Mouse (Mus musculus) myocyte (in vitro differentiated cells): ENCODE data around the gene Sectm1b. TPM values are rescaled to one million over a fixed set of nuclear protein-coding genes. Genes with fewer than 3 reads are reported as not detected.
"Not testable (repeated sequence)": the region's sequence is repeated elsewhere in the genome, so short reads cannot be mapped to it uniquely, and the experiment has no call there.

Experiments used
- H3K27me3 ChIP-seq: one replicate; pipeline ENCODE4 v1.6.1; 2011; ENCODE audit not compliant: control insufficient read depth, insufficient read depth, insufficient read length
- H3K36me3 ChIP-seq: one replicate; pipeline ENCODE4 v1.6.1; 2011; ENCODE audit not compliant: control insufficient read depth, insufficient read depth
- H3K4me2 ChIP-seq: one replicate; pipeline ENCODE4 v1.6.1; 2011; ENCODE audit warnings: low read depth, control low read depth
- H3K4me3 ChIP-seq: one replicate; pipeline ENCODE4 v1.5.1; 2011; ENCODE audit warnings: mild to moderate bottlenecking, control low read depth, moderate library complexity
- H3K79me2 ChIP-seq: one replicate; pipeline ENCODE4 v1.6.1; 2011; ENCODE audit not compliant: control insufficient read depth, insufficient read depth
- H3ac ChIP-seq: one replicate; pipeline ENCODE4 v1.6.1; 2011; ENCODE audit not compliant: control insufficient read depth, insufficient read length
- CEBPB ChIP-seq: IDR thresholded peaks from 2 replicates; pipeline ENCODE4 v1.6.1; 2011; ENCODE audit warnings: mild to moderate bottlenecking, moderate library complexity; ENCODE audit not compliant: poor library complexity, insufficient read depth, severe bottlenecking
- E2F4 ChIP-seq: IDR thresholded peaks from one replicate; pipeline ENCODE4 v1.6.1; 2011; ENCODE audit warnings: mild to moderate bottlenecking, control low read depth, moderate library complexity; ENCODE audit not compliant: insufficient read depth
- MAX ChIP-seq: IDR thresholded peaks from one replicate; pipeline ENCODE4 v1.6.1; 2011; ENCODE audit warnings: low read depth, mild to moderate bottlenecking, control low read depth
- MYOD1 ChIP-seq, 3 experiments: IDR thresholded peaks; one replicate each; pipeline ENCODE4 v1.6.1; 2011; ENCODE audit warnings: control low read depth in 2 of 3, low read depth in 2 of 3, mild to moderate bottlenecking in 2 of 3, moderate library complexity in 1 of 3; ENCODE audit not compliant: insufficient read length in 2 of 3, control insufficient read depth in 1 of 3
- MYOG ChIP-seq, 3 experiments: IDR thresholded peaks; one replicate each; pipeline ENCODE4 v1.6.1; 2011; ENCODE audit warnings: control low read depth in 2 of 3, low read depth in 2 of 3, mild to moderate bottlenecking in 2 of 3; ENCODE audit not compliant: insufficient read length in 2 of 3, control insufficient read depth in 1 of 3, insufficient read depth in 1 of 3
- POLR2A ChIP-seq: IDR thresholded peaks from one replicate; pipeline ENCODE4 v1.6.1; 2011; ENCODE audit warnings: low read depth, mild to moderate bottlenecking, control low read depth, moderate library complexity; ENCODE audit not compliant: insufficient read length
- POLR2AphosphoS2 ChIP-seq: IDR thresholded peaks from one replicate; pipeline ENCODE4 v1.6.1; 2011; ENCODE audit warnings: low read depth, control low read depth; ENCODE audit not compliant: insufficient read length
- REST ChIP-seq: IDR thresholded peaks from one replicate; pipeline ENCODE4 v1.6.1; 2011; ENCODE audit warnings: mild to moderate bottlenecking, control low read depth, moderate library complexity; ENCODE audit not compliant: insufficient read depth, insufficient read length
- SRF ChIP-seq: IDR thresholded peaks from one replicate; pipeline ENCODE4 v1.6.1; 2011; ENCODE audit warnings: low read depth; ENCODE audit not compliant: control insufficient read depth, insufficient read length
- TCF12 ChIP-seq: IDR thresholded peaks from one replicate; pipeline ENCODE4 v1.6.1; 2011; ENCODE audit warnings: mild to moderate bottlenecking, control low read depth; ENCODE audit not compliant: poor library complexity, insufficient read depth, severe bottlenecking
- TCF3 ChIP-seq: IDR thresholded peaks from one replicate; pipeline ENCODE4 v1.6.1; 2011; ENCODE audit warnings: low read depth, control low read depth; ENCODE audit not compliant: insufficient read length
- USF1 ChIP-seq: IDR thresholded peaks from one replicate; pipeline ENCODE4 v1.6.1; 2011; ENCODE audit warnings: low read depth, mild to moderate bottlenecking, control low read depth, moderate library complexity
- polyA plus RNA-seq: library from polyadenylated mRNA; unstranded; fragments of >200 nt; fragmentation: generic; extraction: Trizol; gene quantifications from one replicate; pipeline ENCODE4 v1.2.1, GENCODE M21; 2012; ENCODE audit warnings: missing spikeins

Sectm1b gene
- polyA plus RNA-seq, 1 experiment, result not detected

DNA sequence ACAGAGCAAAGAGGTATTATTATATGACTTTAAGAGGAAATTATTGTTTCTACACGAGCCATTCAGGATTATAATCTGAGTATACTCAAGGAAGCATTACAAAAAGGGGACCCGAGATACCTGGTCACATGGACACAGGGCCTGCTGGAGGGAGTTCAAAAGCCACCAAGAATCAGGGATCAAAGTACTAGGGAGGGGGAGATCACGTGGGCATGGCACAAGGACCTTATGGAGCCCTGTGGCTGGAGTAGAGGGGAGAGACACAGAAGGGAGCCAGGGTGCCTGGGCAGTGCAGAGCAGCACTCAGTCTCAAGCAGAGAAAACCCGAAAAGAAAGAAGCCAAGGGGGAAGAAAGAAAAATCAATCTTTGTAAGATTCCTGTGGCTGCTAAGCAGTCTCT, 11.0 kb downstream of the Sectm1b start:
- Histone ChIP-seq H3K79me2 (no peaks in the 10 kb centered on the region), H3K36me3 (no peaks in the 10 kb centered on the region), H3K4me3 (no peak overlapping the region), H3ac (no peak overlapping the region), H3K4me2 (no peak overlapping the region), H3K27me3 (no peaks in the 10 kb centered on the region)
- no peak for TF ChIP-seq CEBPB
- TF ChIP-seq TCF12, result no peak
- TF ChIP-seq USF1, result no peak
- TF ChIP-seq REST, result no peak
- TF ChIP-seq SRF, result no peak
- TF ChIP-seq POLR2AphosphoS2, result no peak
- TF ChIP-seq MAX, result no peak
- TF ChIP-seq E2F4, result no peak
- no peak for TF ChIP-seq MYOG (IDR thresholded peaks at IDR 0.05; ENCODE audit: control insufficient read depth in 1 of 3, insufficient read depth in 1 of 3, insufficient read length in 2 of 3, low read depth in 2 of 3)
- no peak for TF ChIP-seq POLR2A
- no peak for TF ChIP-seq TCF3
- TF ChIP-seq MYOD1 (IDR thresholded peaks at IDR 0.05; ENCODE audit: control insufficient read depth in 1 of 3, insufficient read length in 2 of 3, low read depth in 2 of 3), result no peak

DNA sequence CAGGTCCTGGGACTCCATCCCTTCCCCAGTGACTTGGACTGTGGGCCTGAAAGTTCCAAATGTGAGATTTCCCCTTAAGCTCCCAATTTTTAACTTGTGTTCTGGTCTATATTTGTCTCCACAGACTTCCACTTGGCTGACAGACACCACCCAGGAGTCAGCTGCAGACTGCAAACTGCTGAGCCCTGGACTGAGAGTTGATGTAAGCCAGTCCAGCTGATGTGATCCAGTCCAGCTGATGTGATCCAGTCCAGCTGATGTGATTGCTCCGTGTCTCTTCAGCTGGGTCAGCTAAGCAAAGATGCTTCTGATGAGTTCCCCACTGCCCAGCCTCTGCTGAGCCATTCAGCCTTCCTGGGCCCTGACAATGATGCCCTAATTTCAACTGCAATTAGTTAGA, 11.6 kb downstream of the Sectm1b start:
- Histone ChIP-seq H3K79me2 (no peaks in the 10 kb centered on the region), H3K4me2 (no peak overlapping the region), H3K27me3 (no peaks in the 10 kb centered on the region), H3K4me3 (no peak overlapping the region), H3ac (no peak overlapping the region), H3K36me3 (no peaks in the 10 kb centered on the region)
- no peak for TF ChIP-seq MYOD1 (IDR thresholded peaks at IDR 0.05; ENCODE audit: control insufficient read depth in 1 of 3, insufficient read length in 2 of 3, low read depth in 2 of 3)

DNA sequence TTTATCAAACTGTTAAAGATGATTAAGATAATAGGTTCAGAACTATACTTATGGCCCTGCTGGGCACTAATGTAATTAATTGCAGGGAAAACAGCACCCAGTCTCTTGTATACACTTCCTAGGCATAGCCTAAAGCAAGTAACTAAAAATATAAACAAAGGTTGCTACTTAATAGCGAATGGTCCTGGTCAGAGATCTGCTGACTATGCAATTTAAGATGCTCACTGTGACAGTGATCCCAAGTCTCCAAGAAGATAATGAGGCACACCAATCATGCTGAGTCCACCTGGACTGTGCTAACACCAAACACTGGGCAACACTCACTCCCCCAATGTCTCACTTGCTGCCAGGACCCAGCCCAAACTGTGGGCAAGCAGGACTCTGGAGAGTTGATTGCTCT, 13.5 kb downstream of the Sectm1b start:
- TF ChIP-seq CEBPB (no peak), E2F4 (no peak), TCF3 (no peak)
- H3K27me3 ChIP-seq, result no peaks in the 10 kb centered on the region
- H3K79me2 ChIP-seq, result no peaks in the 10 kb centered on the region
- no peaks in the 10 kb centered on the region for H3K36me3 ChIP-seq
- H3K4me3 ChIP-seq, result no peak overlapping the region
- H3K4me2 ChIP-seq, result no peak overlapping the region
- H3ac ChIP-seq, result no peak overlapping the region

DNA sequence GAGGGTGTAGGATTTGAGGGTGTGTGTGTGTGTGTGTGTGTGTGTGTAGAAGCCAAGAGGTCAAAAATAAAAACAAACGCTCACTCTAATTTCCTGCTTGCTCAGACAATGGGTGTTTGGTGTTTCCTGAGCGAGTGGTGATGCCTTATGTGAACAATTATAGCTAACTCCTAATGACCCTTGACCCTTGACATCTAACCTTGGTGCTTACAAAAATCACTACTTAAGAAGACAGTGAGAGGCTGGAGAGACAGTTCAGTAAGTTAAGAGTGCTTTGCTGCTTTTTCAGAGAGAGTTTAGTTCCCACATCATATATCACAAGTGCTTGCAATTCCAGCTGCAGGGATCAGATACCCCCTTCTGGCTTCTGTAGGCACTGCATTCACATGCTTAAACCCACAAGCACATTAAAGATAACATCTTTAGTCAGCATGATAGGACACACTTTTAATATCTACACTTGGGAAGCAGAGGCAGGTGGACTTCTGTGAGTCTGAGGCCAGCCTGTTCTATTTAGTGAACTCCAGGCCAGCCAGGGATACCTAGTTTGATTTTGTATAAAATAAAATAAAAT, 15.5 kb downstream of the Sectm1b start:
- no peaks in the 10 kb centered on the region for H3K36me3 ChIP-seq
- H3K4me2 ChIP-seq, result no peak overlapping the region
- TF ChIP-seq CEBPB (no peak), TCF3 (no peak)
- H3K27me3 ChIP-seq, result no peaks in the 10 kb centered on the region
- no peaks in the 10 kb centered on the region for H3K79me2 ChIP-seq
- no peak overlapping the region for H3ac ChIP-seq
- no peak overlapping the region for H3K4me3 ChIP-seq

DNA sequence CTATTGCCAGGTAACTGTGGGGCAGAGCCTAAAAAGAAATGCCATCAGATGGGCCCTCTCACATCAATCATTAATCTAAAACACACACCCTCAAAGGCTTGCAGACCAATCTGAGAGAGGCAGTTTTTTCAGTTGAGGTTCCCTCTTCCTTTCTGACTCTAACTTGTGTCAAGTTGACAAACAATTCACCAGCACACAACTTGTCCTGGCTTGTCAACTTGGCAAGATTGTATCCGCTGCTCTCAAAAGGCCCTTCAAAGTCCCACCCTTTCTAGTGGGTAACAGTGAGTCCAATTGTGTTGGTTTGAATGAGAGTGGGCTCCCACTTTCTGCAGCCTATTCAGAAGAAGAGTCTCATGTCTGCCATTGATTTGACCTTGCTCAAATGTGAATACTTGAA, 18.1 kb downstream of the Sectm1b start:
- H3K4me2 ChIP-seq, result no peak overlapping the region
- no peaks in the 10 kb centered on the region for H3K79me2 ChIP-seq
- no peak overlapping the region for H3ac ChIP-seq
- no peak overlapping the region for H3K4me3 ChIP-seq
- no peaks in the 10 kb centered on the region for H3K27me3 ChIP-seq
- TF ChIP-seq MYOD1 (IDR thresholded peaks at IDR 0.05; ENCODE audit: control insufficient read depth in 1 of 3, insufficient read length in 2 of 3, low read depth in 2 of 3), result no peak
- no peak for TF ChIP-seq REST
- no peak for TF ChIP-seq MYOG (IDR thresholded peaks at IDR 0.05; ENCODE audit: control insufficient read depth in 1 of 3, insufficient read depth in 1 of 3, insufficient read length in 2 of 3, low read depth in 2 of 3)
- TF ChIP-seq POLR2A, result no peak
- no peak for TF ChIP-seq USF1
- TF ChIP-seq MAX, result no peak
- TF ChIP-seq CEBPB, result no peak
- no peak for TF ChIP-seq SRF
- no peak for TF ChIP-seq TCF12
- no peak for TF ChIP-seq POLR2AphosphoS2
- no peak for TF ChIP-seq E2F4
- no peak for TF ChIP-seq TCF3
- H3K36me3 ChIP-seq, result no peaks in the 10 kb centered on the region

DNA sequence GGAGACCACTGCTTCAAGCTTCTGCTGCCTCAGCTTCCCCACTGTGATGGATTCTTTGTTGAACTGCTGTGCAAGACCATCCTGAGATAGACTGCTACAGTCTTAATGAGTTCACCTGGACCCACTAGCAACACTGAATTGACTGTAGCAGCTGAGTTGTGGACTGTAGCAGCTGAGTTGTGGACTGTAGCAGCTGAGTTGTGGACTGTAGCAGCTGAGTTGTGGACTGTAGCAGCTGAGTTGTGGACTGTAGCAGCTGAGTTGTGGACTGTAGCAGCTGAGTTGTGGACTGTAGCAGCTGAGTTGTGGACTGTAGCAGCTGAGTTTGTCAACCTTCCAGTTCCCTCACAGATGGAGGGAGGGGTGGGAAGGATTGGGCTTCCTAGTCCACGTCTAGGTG, 20.3 kb downstream of the Sectm1b start:
- peak overlapping the region; percentile 31 for H3K4me2 ChIP-seq
- not testable (repeated sequence) for H3K27me3 ChIP-seq, H3K4me3 ChIP-seq, H3K79me2 ChIP-seq, H3K36me3 ChIP-seq, H3ac ChIP-seq
- TF ChIP-seq MYOG (IDR thresholded peaks at IDR 0.05; ENCODE audit: control insufficient read depth in 1 of 3, insufficient read depth in 1 of 3, insufficient read length in 2 of 3, low read depth in 2 of 3) (peak; percentile 22 to 76 (median 76)), TCF3 (peak; percentile 88), MYOD1 (IDR thresholded peaks at IDR 0.05; ENCODE audit: control insufficient read depth in 1 of 3, insufficient read length in 2 of 3, low read depth in 2 of 3) (peak in 2 of 3 experiments; percentile 66 to 83), TCF12 (peak; percentile 32)
